Mouse (Mus musculus) neural tube, embryonic 14.5 days (tissue): ENCODE data around the gene Myo16. TPM values are rescaled to one million over a fixed set of nuclear protein-coding genes. Genes with fewer than 3 reads are reported as not detected.

Source experiments
- ATAC-seq: fragments of 200-750 bp; cut with Nextera tagmentation; 2 replicates; pipeline ENCODE4 v1.8.0; 2017; ENCODE audit warnings: low read depth, mild to moderate bottlenecking, moderate TSS enrichment, moderate library complexity
- H3K27ac ChIP-seq: fragments of 300-500 bp; sonication (generic); 2 replicates; pipeline ENCODE4 v1.5.1; 2014; ENCODE audit warnings: low read depth, mild to moderate bottlenecking, control low read depth, low read length, moderate library complexity, mixed read lengths
- H3K27me3 ChIP-seq: fragments of 300-500 bp; sonication (generic); 2 replicates; pipeline ENCODE4 v1.6.1; 2014; ENCODE audit warnings: low read length; ENCODE audit not compliant: control insufficient read depth, insufficient read depth
- H3K36me3 ChIP-seq: fragments of 300-500 bp; sonication (generic); 2 replicates; pipeline ENCODE4 v1.6.1; 2014; ENCODE audit warnings: low read length, mixed read lengths; ENCODE audit not compliant: control insufficient read depth, insufficient read depth
- H3K4me1 ChIP-seq: fragments of 300-500 bp; sonication (generic); 2 replicates; pipeline ENCODE4 v1.6.1; 2014; ENCODE audit warnings: low read length; ENCODE audit not compliant: control insufficient read depth, insufficient read depth
- H3K4me2 ChIP-seq: fragments of 300-500 bp; sonication (generic); 2 replicates; pipeline ENCODE4 v1.6.1; 2014; ENCODE audit warnings: mild to moderate bottlenecking, low read depth, low read length, control low read depth
- H3K4me3 ChIP-seq: fragments of 300-500 bp; sonication (generic); 2 replicates; pipeline ENCODE4 v1.5.1; 2014; ENCODE audit warnings: low read depth, low read length, control low read depth, mixed read lengths
- H3K9ac ChIP-seq: fragments of 300-500 bp; sonication (generic); replicated peaks from 2 replicates; pipeline ENCODE4 v1.6.1; 2014; ENCODE audit warnings: low read depth, mild to moderate bottlenecking, control low read depth, low read length, mixed read lengths
- H3K9me3 ChIP-seq: fragments of 300-500 bp; sonication (generic); 2 replicates; pipeline ENCODE4 v1.6.1; 2016; ENCODE audit warnings: low read length; ENCODE audit not compliant: control insufficient read depth
- WGBS: fragments of 180-500 bp; shearing (Covaris S2); extraction: QIAGEN DNeasy Blood & Tissue Kit; methylation state at CpG from one replicate; pipeline ENCODE4 v1.1.7; 2014; 5-methylcytosine and 5-hydroxymethylcytosine counted together
- polyA plus RNA-seq: library from polyadenylated mRNA; unstranded; fragments of >200 nt; fragmentation: Nextera tagmentation; extraction: Ambion mirVana; gene quantifications from 2 replicates; pipeline ENCODE4 v1.2.1, GENCODE M21; 2014

The Myo16 gene
- polyA plus RNA-seq, 1 experiment from 2014 or later, result 11.8 TPM

GRCm38 (mm10) chr8:10663770-10664470 is 510.2 kb downstream of the Myo16 start:
- no peaks in the 10 kb centered on the region; the same call in 1 of the 2 replicates for H3K4me1 ChIP-seq
- no peaks in the 10 kb centered on the region for H3K9me3 ChIP-seq
- no peak overlapping the region for H3K4me3 ChIP-seq
- no peak overlapping the region for H3K4me2 ChIP-seq
- H3K36me3 ChIP-seq, result no peaks in the 10 kb centered on the region
- H3K9ac ChIP-seq, result no peak overlapping the region
- no peak overlapping the region for H3K27ac ChIP-seq
- WGBS, result 14% methylated on average over 8 of the region's 8 CpGs
- H3K27me3 ChIP-seq, result no peaks in the 10 kb centered on the region
- 0 out of 2 replicates have a peak, but pooled peaks have one; percentile 38 for ATAC-seq

GRCm38 (mm10) chr8:10664861-10665543 is 511.3 kb downstream of the Myo16 start:
- no peaks in the 10 kb centered on the region for H3K27me3 ChIP-seq
- H3K4me2 ChIP-seq, result no peak overlapping the region
- no peak overlapping the region for H3K9ac ChIP-seq
- WGBS, result 17% methylated on average over 13 of the region's 13 CpGs
- no peak overlapping the region for H3K27ac ChIP-seq
- no peaks in the 10 kb centered on the region for H3K9me3 ChIP-seq
- no peak for ATAC-seq
- no peaks in the 10 kb centered on the region for H3K36me3 ChIP-seq
- H3K4me1 ChIP-seq, result no peaks in the 10 kb centered on the region; the same call in 1 of the 2 replicates
- H3K4me3 ChIP-seq, result no peak overlapping the region

GRCm38 (mm10) chr8:10665821-10666283 is 512.1 kb downstream of the Myo16 start:
- Histone ChIP-seq H3K36me3 (no peaks in the 10 kb centered on the region), H3K4me3 (no peak overlapping the region), H3K27ac (no peak overlapping the region), H3K4me1 (no peaks in the 10 kb centered on the region; the same call in 1 of the 2 replicates), H3K27me3 (no peaks in the 10 kb centered on the region), H3K9me3 (no peaks in the 10 kb centered on the region), H3K9ac (no peak overlapping the region), H3K4me2 (no peak overlapping the region)
- 7% methylated on average over 4 of the region's 4 CpGs for WGBS
- ATAC-seq, result peak; percentile 79

GRCm38 (mm10) chr8:10671862-10672548 is 518.3 kb downstream of the Myo16 start:
- ATAC-seq, result no peak
- no peak overlapping the region for H3K9ac ChIP-seq
- H3K27me3 ChIP-seq, result no peaks in the 10 kb centered on the region
- no peak overlapping the region for H3K4me3 ChIP-seq
- no peaks in the 10 kb centered on the region for H3K9me3 ChIP-seq
- no peak overlapping the region for H3K27ac ChIP-seq
- no peaks in the 10 kb centered on the region for H3K36me3 ChIP-seq
- WGBS, result 74% methylated on average over 2 of the region's 2 CpGs
- H3K4me1 ChIP-seq, result no peaks in the 10 kb centered on the region
- H3K4me2 ChIP-seq, result no peak overlapping the region

GRCm38 (mm10) chr8:10677840-10678410 is 524.2 kb downstream of the Myo16 start:
- no peak overlapping the region for H3K4me3 ChIP-seq
- no peak overlapping the region for H3K4me2 ChIP-seq
- H3K4me1 ChIP-seq, result no peaks in the 10 kb centered on the region
- no peak overlapping the region for H3K9ac ChIP-seq
- no peak overlapping the region for H3K27ac ChIP-seq
- no peaks in the 10 kb centered on the region for H3K9me3 ChIP-seq
- 0 out of 2 replicates have a peak, but pooled peaks have one; percentile 31 for ATAC-seq
- 61% methylated on average over 9 of the region's 9 CpGs for WGBS
- no peaks in the 10 kb centered on the region for H3K27me3 ChIP-seq
- no peaks in the 10 kb centered on the region for H3K36me3 ChIP-seq

- H3K4me2 ChIP-seq, result no peak overlapping the region
- 57% methylated on average over 7 of the region's 7 CpGs for WGBS
- H3K9ac ChIP-seq, result no peak overlapping the region
- no peak overlapping the region for H3K4me3 ChIP-seq
- no peaks in the 10 kb centered on the region for H3K36me3 ChIP-seq
- no peaks in the 10 kb centered on the region for H3K27me3 ChIP-seq
- no peak overlapping the region for H3K27ac ChIP-seq
- 0 out of 2 replicates have a peak, but pooled peaks have one; percentile 58 for ATAC-seq
- H3K9me3 ChIP-seq, result no peaks in the 10 kb centered on the region
- no peaks in the 10 kb centered on the region for H3K4me1 ChIP-seq
Measured at GRCm38 (mm10) chr8:10681926-10682325, 528.2 kb downstream of the Myo16 start.

- WGBS, result 67% methylated on average over 8 of the region's 8 CpGs
- H3K9ac ChIP-seq, result no peak overlapping the region
- no peak for ATAC-seq
- H3K36me3 ChIP-seq, result no peaks in the 10 kb centered on the region
- H3K9me3 ChIP-seq, result no peaks in the 10 kb centered on the region
- no peak overlapping the region for H3K4me2 ChIP-seq
- H3K27ac ChIP-seq, result no peak overlapping the region
- no peak overlapping the region for H3K4me3 ChIP-seq
- H3K4me1 ChIP-seq, result no peaks in the 10 kb centered on the region
- H3K27me3 ChIP-seq, result no peaks in the 10 kb centered on the region
Measured at GRCm38 (mm10) chr8:10683088-10683487, 529.4 kb downstream of the Myo16 start.
